Mouse (Mus musculus): ENCODE measurements at regions not wholly inside any gene's neighbourhood (a gene's known extent, or its start where the extent isn't known, plus 50 kb on each side); places are given as distances from the start of the nearest gene placed in this dataset.

DNA sequence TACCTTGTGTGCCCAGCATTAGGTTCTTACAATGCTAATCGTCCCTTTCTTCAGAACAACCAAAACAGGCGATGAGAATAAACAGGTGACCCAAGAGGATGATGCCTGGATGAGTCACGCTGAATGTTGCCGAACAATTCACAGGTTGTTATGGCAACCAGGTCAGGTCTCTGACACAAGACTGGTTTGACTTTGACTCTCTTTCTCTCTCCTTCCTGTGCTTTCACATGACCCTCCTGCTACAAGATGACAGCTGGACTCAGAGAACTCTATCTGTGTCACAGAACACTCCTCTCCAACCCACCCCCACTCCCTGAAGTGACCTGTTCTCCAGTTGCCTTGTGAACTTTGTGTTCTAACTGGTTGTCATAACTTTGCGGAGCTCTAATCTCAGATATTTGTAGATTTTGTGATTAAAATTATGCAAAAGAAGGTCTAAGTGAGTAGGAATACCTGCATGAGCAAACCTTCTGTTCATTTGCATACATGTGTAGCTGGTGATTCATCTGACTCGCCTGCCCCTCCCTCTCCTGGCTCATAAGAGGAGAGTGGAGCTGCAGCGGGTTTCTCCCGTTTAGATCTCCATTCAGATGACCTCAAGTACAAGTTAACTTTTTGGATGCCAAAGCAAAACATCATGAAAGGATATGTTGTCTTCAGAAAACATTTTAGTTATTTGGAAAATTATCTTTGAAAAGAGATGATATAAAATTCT, 126.2 kb upstream of the Nrip1 start:
- Histone ChIP-seq H3K9me3 (replicated peaks; ENCODE audit: control insufficient read depth, insufficient read depth, low read length, poor library complexity, severe bottlenecking) (no peaks in the 10 kb centered on the region), H3K9ac (ENCODE audit: low read depth, poor library complexity, severe bottlenecking) (no peak overlapping the region), H3K4me3 (ENCODE audit: low read depth, low read length) (no peak overlapping the region), H3K4me1 (ENCODE audit: control insufficient read depth, insufficient read depth, low read length) (no peaks in the 10 kb centered on the region), H3K36me3 (ENCODE audit: control insufficient read depth, insufficient read depth, low read length, poor library complexity, severe bottlenecking) (no peaks in the 10 kb centered on the region), H3K27ac (ENCODE audit: insufficient read depth, low read length) (no peak overlapping the region), H3K27me3 (ENCODE audit: control insufficient read depth, insufficient read depth, low read length, poor library complexity, severe bottlenecking) (no peaks in the 10 kb centered on the region)
- TF ChIP-seq EP300 (IDR thresholded peaks at IDR 0.05; ENCODE audit: insufficient read depth, low read depth, low read length) (no peak), CTCF (IDR thresholded peaks at IDR 0.05; ENCODE audit: low read depth, low read length) (no peak), POLR2A (IDR thresholded peaks at IDR 0.05; ENCODE audit: insufficient read depth, low read length) (no peak)

DNA sequence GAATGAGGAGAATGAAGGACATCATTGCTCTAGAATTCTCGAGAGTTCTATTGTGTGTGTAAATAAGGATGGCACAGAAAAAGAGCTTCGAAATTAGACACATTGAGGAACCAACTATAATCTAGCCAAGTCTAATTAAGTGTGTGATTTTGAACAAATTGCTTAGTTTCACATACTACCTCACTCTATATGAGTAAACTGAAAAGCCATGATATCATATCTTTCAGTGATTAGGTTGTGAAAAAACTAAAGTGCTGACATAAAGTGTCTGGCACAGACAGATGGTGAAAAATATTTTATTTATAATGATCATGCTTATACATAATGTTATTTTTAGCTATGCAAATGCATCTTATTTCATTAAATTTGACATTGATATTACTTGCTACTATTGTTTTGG, 124.6 kb upstream of the Nrip1 start:
- Histone ChIP-seq H3K4me1 (ENCODE audit: control insufficient read depth, insufficient read depth, low read length) (no peaks in the 10 kb centered on the region), H3K27ac (ENCODE audit: insufficient read depth, low read length) (no peak overlapping the region), H3K36me3 (ENCODE audit: control insufficient read depth, insufficient read depth, low read length, poor library complexity, severe bottlenecking) (no peaks in the 10 kb centered on the region), H3K27me3 (ENCODE audit: control insufficient read depth, insufficient read depth, low read length, poor library complexity, severe bottlenecking) (no peaks in the 10 kb centered on the region), H3K4me3 (ENCODE audit: low read depth, low read length) (no peak overlapping the region), H3K9me3 (replicated peaks; ENCODE audit: control insufficient read depth, insufficient read depth, low read length, poor library complexity, severe bottlenecking) (no peaks in the 10 kb centered on the region), H3K9ac (ENCODE audit: low read depth, poor library complexity, severe bottlenecking) (no peak overlapping the region)
- TF ChIP-seq EP300 (IDR thresholded peaks at IDR 0.05; ENCODE audit: insufficient read depth, low read depth, low read length) (no peak), CTCF (IDR thresholded peaks at IDR 0.05; ENCODE audit: low read depth, low read length) (no peak), POLR2A (IDR thresholded peaks at IDR 0.05; ENCODE audit: insufficient read depth, low read length) (no peak)

DNA sequence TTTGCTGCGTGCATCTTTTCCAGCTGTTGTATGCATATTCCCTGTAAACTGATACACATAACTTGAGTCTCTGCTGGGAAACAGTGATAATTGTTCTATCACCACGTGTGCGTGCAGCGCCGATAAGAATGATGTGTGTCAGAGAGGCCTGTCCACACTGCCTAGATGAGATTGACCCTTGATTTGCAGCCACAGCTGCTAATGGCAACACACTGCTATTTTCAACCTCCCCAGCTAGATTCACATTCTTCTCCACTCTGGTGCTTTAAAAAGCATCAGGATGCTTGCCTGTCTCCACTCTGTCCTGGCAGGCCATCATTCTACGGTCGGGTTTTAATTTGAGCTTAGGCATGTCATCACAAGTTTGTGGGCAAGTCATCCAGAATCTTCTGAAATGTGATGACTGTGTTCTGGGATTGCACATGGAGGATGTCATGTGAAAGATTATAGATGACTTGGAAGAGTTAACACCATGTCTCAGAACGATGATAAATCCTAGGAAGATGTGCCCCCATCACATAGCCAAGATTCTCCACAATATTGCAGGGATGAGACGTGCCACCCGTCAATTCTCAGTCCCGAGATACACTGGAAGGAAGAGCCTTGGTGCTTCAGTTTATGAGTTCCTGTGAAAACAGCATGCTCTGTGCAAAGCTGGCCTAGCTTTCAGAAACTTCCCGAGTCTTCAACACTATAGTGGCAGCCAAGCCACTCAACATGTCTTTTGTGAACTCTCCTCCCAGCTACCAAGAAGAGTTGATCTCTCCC, 123.6 kb upstream of the Nrip1 start:
- Histone ChIP-seq H3K4me3 (ENCODE audit: low read depth, low read length) (no peak overlapping the region), H3K9ac (ENCODE audit: low read depth, poor library complexity, severe bottlenecking) (no peak overlapping the region), H3K27ac (ENCODE audit: insufficient read depth, low read length) (no peak overlapping the region), H3K36me3 (ENCODE audit: control insufficient read depth, insufficient read depth, low read length, poor library complexity, severe bottlenecking) (no peaks in the 10 kb centered on the region), H3K27me3 (ENCODE audit: control insufficient read depth, insufficient read depth, low read length, poor library complexity, severe bottlenecking) (no peaks in the 10 kb centered on the region), H3K4me1 (ENCODE audit: control insufficient read depth, insufficient read depth, low read length) (no peaks in the 10 kb centered on the region), H3K9me3 (replicated peaks; ENCODE audit: control insufficient read depth, insufficient read depth, low read length, poor library complexity, severe bottlenecking) (no peaks in the 10 kb centered on the region)
- TF ChIP-seq CTCF (IDR thresholded peaks at IDR 0.05; ENCODE audit: low read depth, low read length) (no peak), EP300 (IDR thresholded peaks at IDR 0.05; ENCODE audit: insufficient read depth, low read depth, low read length) (no peak), POLR2A (IDR thresholded peaks at IDR 0.05; ENCODE audit: insufficient read depth, low read length) (no peak)

DNA sequence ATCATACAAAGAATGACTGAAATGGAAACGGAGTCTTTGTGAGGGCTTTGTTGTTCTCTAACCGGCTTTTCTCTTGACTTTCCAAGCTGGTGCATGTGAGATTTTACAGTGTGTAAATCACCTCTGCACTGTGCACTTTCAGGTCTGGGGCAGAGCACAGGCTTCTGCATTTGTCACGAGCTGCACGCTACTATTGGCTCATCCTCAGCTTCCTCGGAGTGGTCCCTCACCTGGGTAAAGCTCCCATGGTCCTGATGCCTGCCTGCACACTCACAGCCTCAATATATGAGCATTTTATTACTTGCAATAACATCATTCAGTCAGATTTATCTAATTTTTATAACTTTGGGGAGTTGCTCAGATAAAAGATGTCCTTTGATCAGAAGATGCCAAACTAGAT, 109.8 kb upstream of the Nrip1 start:
- Histone ChIP-seq H3K36me3 (ENCODE audit: control insufficient read depth, insufficient read depth, low read length, poor library complexity, severe bottlenecking) (no peaks in the 10 kb centered on the region), H3K9me3 (replicated peaks; ENCODE audit: control insufficient read depth, insufficient read depth, low read length, poor library complexity, severe bottlenecking) (no peaks in the 10 kb centered on the region), H3K9ac (ENCODE audit: low read depth, poor library complexity, severe bottlenecking) (no peak overlapping the region), H3K4me1 (ENCODE audit: control insufficient read depth, insufficient read depth, low read length) (no peaks in the 10 kb centered on the region), H3K4me3 (ENCODE audit: low read depth, low read length) (no peak overlapping the region), H3K27ac (ENCODE audit: insufficient read depth, low read length) (no peak overlapping the region), H3K27me3 (ENCODE audit: control insufficient read depth, insufficient read depth, low read length, poor library complexity, severe bottlenecking) (no peaks in the 10 kb centered on the region)
- TF ChIP-seq EP300 (IDR thresholded peaks at IDR 0.05; ENCODE audit: insufficient read depth, low read depth, low read length) = no peak

- Histone ChIP-seq H3K27ac (ENCODE audit: insufficient read depth, low read length) (no peak overlapping the region), H3K27me3 (ENCODE audit: control insufficient read depth, insufficient read depth, low read length, poor library complexity, severe bottlenecking) (no peaks in the 10 kb centered on the region), H3K9ac (ENCODE audit: low read depth, poor library complexity, severe bottlenecking) (no peak overlapping the region), H3K4me3 (ENCODE audit: low read depth, low read length) (no peak overlapping the region), H3K9me3 (replicated peaks; ENCODE audit: control insufficient read depth, insufficient read depth, low read length, poor library complexity, severe bottlenecking) (no peaks in the 10 kb centered on the region), H3K4me1 (ENCODE audit: control insufficient read depth, insufficient read depth, low read length) (no peaks in the 10 kb centered on the region), H3K36me3 (ENCODE audit: control insufficient read depth, insufficient read depth, low read length, poor library complexity, severe bottlenecking) (no peaks in the 10 kb centered on the region)
- TF ChIP-seq EP300 (IDR thresholded peaks at IDR 0.05; ENCODE audit: insufficient read depth, low read depth, low read length) = no peak
- no peak for TF ChIP-seq CTCF (IDR thresholded peaks at IDR 0.05; ENCODE audit: low read depth, low read length)
Observed at GRCm38 (mm10) chr16:76481966-76482365, 108.3 kb upstream of the Nrip1 start.

DNA sequence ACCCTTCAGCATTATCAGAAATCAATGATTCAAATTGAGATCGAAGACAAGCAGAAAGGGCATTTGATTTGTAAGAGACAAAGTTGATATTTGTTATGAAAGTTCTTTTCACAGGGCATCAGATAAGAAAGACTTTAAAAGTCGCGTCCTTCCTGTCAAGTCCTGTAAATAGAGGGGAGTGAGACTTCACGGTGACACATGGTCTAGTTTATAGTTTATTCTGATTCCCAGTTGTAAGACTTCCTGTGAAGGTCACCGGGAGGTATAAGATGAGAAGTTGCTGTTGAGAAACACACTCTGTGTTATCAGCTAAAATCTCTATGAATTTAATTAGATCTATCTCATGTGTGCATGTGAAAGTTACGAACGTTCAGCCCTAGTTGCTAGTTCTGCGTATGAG, 103.8 kb upstream of the Nrip1 start:
- no peaks in the 10 kb centered on the region for H3K27me3 ChIP-seq (ENCODE audit: control insufficient read depth, insufficient read depth, low read length, poor library complexity, severe bottlenecking)
- H3K36me3 ChIP-seq (ENCODE audit: control insufficient read depth, insufficient read depth, low read length, poor library complexity, severe bottlenecking) = no peaks in the 10 kb centered on the region
- H3K9ac ChIP-seq (ENCODE audit: low read depth, poor library complexity, severe bottlenecking) = no peak overlapping the region
- H3K4me3 ChIP-seq (ENCODE audit: low read depth, low read length) = no peak overlapping the region
- H3K4me1 ChIP-seq (ENCODE audit: control insufficient read depth, insufficient read depth, low read length) = no peaks in the 10 kb centered on the region
- no peaks in the 10 kb centered on the region for H3K9me3 ChIP-seq (replicated peaks; ENCODE audit: control insufficient read depth, insufficient read depth, low read length, poor library complexity, severe bottlenecking)
- no peak overlapping the region for H3K27ac ChIP-seq (ENCODE audit: insufficient read depth, low read length)
- TF ChIP-seq POLR2A (IDR thresholded peaks at IDR 0.05; ENCODE audit: insufficient read depth, low read length) (no peak), CTCF (IDR thresholded peaks at IDR 0.05; ENCODE audit: low read depth, low read length) (no peak), EP300 (IDR thresholded peaks at IDR 0.05; ENCODE audit: insufficient read depth, low read depth, low read length) (no peak)
